Mouse (Mus musculus): Measurements from ENCODE around the gene A230050P20Rik. TPM values are rescaled to one million over a fixed set of nuclear protein-coding genes. Genes with fewer than 3 reads are reported as not detected.
A peak's percentile ranks its signal among the peaks of the same experiment; 100 is the strongest.

The A230050P20Rik gene
- polyA plus RNA-seq, 1 experiment, result 31.7 TPM

DNA sequence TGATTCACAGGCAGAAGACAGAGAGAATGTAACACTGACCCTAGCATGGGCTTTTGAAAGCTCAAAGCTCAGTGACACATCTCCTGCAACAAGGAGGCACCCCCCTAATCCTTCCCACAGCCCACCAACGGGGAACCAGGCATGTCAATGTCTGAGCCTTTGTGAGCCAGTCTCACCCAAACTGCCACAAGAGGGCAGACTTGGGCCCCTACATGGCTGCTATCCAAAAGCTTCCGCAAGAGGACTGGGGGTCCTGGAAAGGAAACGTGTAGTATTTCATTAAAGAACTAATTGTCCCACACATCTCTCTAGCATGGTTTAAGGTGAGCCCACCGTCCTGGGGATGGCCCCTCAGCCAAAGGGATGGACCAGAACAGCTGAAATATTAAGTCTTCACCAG, 6.6 kb upstream of the A230050P20Rik start:
- WGBS, result 7% methylated on average over 4 of the region's 4 CpGs
- no peak for DNase-seq
- Histone ChIP-seq H3K36me3 (ENCODE audit: control insufficient read depth, insufficient read depth, low read length) (no peaks in the 10 kb centered on the region), H3K27ac (ENCODE audit: insufficient read depth, low read depth, low read length) (no peak overlapping the region), H3K27me3 (replicated peaks; ENCODE audit: control insufficient read depth, insufficient read depth, low read length) (no peaks in the 10 kb centered on the region), H3K4me1 (ENCODE audit: control insufficient read depth, insufficient read depth, low read length) (no peaks in the 10 kb centered on the region), H3K4me3 (ENCODE audit: insufficient read depth, low read depth, low read length) (no peak overlapping the region)
- TF ChIP-seq CTCF (conservative IDR thresholded peaks at IDR 0.05; ENCODE audit: insufficient read depth, insufficient read length, low read depth, low read length) (peak; percentile 56), POLR2A (IDR thresholded peaks at IDR 0.05; ENCODE audit: low read depth, low read length) (no peak)

DNA sequence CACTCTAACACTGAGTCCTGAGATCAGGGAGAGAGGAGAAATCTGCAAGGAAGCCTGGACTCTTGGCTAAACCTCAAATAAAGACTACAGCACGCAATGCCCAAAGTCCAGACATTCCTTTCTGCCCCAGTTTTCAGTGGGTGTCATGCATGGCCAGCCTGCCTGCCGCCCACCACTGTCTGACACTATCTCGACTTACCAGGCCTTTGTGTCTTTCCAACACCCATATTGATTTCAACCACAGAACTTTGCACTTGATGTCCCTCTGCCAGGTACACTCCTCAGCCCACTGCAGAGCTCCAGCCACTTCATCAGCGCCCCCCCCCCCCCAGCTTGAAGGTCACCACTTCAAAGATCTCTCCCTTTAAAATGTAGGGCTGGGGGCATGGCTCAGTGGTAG, 6.2 kb upstream of the A230050P20Rik start:
- Histone ChIP-seq H3K27me3 (replicated peaks; ENCODE audit: control insufficient read depth, insufficient read depth, low read length) (no peaks in the 10 kb centered on the region), H3K4me3 (ENCODE audit: insufficient read depth, low read depth, low read length) (no peak overlapping the region), H3K4me1 (ENCODE audit: control insufficient read depth, insufficient read depth, low read length) (no peaks in the 10 kb centered on the region), H3K27ac (ENCODE audit: insufficient read depth, low read depth, low read length) (no peak overlapping the region), H3K36me3 (ENCODE audit: control insufficient read depth, insufficient read depth, low read length) (no peaks in the 10 kb centered on the region)
- TF ChIP-seq POLR2A (IDR thresholded peaks at IDR 0.05; ENCODE audit: low read depth, low read length) (no peak), CTCF (conservative IDR thresholded peaks at IDR 0.05; ENCODE audit: insufficient read depth, insufficient read length, low read depth, low read length) (no peak)
- DNase-seq, result no peak
- WGBS, result 36% methylated on average over 4 of the region's 4 CpGs

DNA sequence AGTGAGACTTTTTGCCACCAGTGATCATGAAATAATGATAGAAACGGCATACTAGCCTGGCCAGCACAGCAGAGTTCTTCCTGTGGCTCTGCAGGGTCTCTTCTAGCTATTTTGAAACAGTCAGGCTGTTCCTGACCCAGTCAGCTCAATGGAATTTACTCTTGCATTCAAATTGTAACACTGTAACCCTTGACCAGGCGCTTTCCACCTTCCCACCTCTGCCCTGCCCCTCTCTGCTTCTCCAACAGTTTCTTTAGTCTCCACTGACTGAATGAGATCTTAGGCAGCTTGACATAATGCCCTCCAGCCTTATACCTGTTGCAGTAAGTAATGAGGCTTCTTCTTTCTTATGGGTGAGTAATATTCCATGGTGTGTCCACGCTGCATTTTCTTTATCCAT, 1.6 kb upstream of the A230050P20Rik start:
- no peak for DNase-seq
- Histone ChIP-seq H3K27ac (ENCODE audit: insufficient read depth, low read depth, low read length) (no peak overlapping the region), H3K4me1 (ENCODE audit: control insufficient read depth, insufficient read depth, low read length) (no peaks in the 10 kb centered on the region), H3K36me3 (ENCODE audit: control insufficient read depth, insufficient read depth, low read length) (no peaks in the 10 kb centered on the region), H3K4me3 (ENCODE audit: insufficient read depth, low read depth, low read length) (no peak overlapping the region), H3K27me3 (replicated peaks; ENCODE audit: control insufficient read depth, insufficient read depth, low read length) (no peaks in the 10 kb centered on the region)
- whole genome bisulfite sequencing, result 51% methylated on average over 3 of the region's 3 CpGs
- TF ChIP-seq CTCF (conservative IDR thresholded peaks at IDR 0.05; ENCODE audit: insufficient read depth, insufficient read length, low read depth, low read length), result no peak
- TF ChIP-seq POLR2A (IDR thresholded peaks at IDR 0.05; ENCODE audit: low read depth, low read length), result no peak

DNA sequence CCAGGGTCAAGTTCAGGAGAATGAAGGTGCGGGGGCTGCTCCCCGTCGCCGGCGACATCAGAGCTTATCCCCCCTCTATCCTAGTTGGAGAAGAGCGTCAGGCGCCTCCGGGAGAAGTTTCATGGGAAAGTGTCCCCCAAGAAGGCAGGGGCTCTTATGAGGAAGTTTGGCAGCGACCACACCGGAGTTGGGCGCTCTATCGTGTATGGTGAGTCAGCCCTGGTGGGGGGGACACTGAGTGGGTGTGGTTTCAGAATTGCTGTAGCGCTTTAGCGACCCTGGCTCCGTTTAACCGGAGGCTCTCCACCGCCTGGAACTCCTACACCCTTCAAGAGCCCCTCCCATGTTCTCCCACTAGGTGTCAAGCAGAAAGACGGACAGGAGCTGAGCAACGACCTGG, 804 bp downstream of the A230050P20Rik start:
- Histone ChIP-seq H3K4me3 (ENCODE audit: insufficient read depth, low read depth, low read length) (peak overlapping the region; percentile 73), H3K27me3 (replicated peaks; ENCODE audit: control insufficient read depth, insufficient read depth, low read length) (no peaks in the 10 kb centered on the region), H3K4me1 (ENCODE audit: control insufficient read depth, insufficient read depth, low read length) (no peaks in the 10 kb centered on the region), H3K27ac (ENCODE audit: insufficient read depth, low read depth, low read length) (no peak overlapping the region), H3K36me3 (ENCODE audit: control insufficient read depth, insufficient read depth, low read length) (no peaks in the 10 kb centered on the region)
- WGBS, result 8% methylated on average over 19 of the region's 19 CpGs
- no peak for TF ChIP-seq POLR2A (IDR thresholded peaks at IDR 0.05; ENCODE audit: low read depth, low read length)
- TF ChIP-seq CTCF (conservative IDR thresholded peaks at IDR 0.05; ENCODE audit: insufficient read depth, insufficient read length, low read depth, low read length), result no peak
- no peak for DNase-seq

DNA sequence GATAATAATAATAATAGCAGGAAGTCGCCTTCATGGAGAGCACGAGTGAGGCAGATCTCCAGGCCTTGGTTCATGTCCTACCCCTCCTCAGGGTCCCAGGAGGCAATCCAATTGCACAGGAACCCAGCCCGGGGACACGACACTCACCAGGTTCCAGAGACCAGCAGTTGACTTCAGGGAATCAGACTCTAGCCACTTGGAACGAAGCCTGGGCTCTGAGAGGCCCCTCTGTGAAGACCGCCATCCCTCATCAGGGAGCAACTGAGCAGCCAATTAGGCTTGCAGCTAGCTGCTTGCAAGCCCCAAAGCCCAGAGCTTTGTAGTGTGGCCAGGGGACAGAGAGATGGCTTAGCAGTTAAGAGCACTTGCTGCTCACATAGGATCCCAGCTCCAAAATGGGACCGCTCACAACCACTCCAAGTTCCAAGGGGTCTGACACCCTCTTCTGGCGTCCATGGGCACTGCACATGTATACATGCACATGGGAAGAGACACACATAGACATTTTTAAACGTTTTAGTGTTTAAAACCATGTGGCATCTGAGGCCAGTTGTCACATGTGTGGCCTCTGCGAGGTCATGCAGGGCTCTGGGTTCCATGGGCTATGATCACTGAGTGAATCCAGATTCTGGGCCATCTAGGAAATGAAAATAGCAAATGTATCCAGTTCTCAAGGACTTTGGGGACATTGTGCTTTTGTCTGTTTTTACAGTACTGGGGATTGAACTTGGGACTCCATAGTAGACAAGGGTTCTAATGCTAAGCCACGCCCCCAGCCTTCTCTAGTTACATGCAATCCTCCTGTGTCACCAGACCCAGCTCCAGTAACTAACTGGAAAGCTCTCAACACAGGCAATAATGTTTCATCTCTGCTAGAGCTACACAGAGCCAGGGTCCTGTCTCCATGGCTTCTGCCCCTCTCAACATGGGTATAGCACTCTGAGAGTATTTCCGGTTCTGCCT, 2.0 kb downstream of the A230050P20Rik start:
- Histone ChIP-seq H3K27me3 (replicated peaks; ENCODE audit: control insufficient read depth, insufficient read depth, low read length) (no peaks in the 10 kb centered on the region), H3K4me3 (ENCODE audit: insufficient read depth, low read depth, low read length) (no peak overlapping the region), H3K27ac (ENCODE audit: insufficient read depth, low read depth, low read length) (no peak overlapping the region), H3K4me1 (ENCODE audit: control insufficient read depth, insufficient read depth, low read length) (no peaks in the 10 kb centered on the region), H3K36me3 (ENCODE audit: control insufficient read depth, insufficient read depth, low read length) (no peaks in the 10 kb centered on the region)
- TF ChIP-seq CTCF (conservative IDR thresholded peaks at IDR 0.05; ENCODE audit: insufficient read depth, insufficient read length, low read depth, low read length) (peak; percentile 21; the same call in 1 of the 2 replicates), POLR2A (IDR thresholded peaks at IDR 0.05; ENCODE audit: low read depth, low read length) (no peak)
- DNase-seq, result no peak
- 86% methylated on average over 12 of the region's 12 CpGs for WGBS

DNA sequence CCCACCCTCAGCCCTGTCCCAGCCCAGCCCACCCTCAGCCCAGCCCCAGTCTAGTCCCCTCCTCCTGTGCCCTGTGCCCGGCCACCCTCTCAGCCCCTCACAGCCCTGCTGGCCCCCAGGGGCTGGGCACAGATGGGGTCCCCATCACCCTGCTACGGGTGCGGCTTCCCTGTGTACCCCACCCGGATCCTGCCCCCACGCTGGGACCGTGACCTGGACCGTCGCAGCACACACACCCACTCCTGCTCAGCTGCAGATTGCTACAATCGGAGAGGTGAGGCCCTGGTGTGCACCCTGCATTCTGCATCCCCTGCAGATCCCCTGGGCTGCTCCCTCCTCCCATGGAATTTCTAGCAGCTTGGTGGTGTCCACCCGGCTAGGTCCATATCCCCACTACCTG, 4.5 kb downstream of the A230050P20Rik start:
- whole genome bisulfite sequencing, result 90% methylated on average over 10 of the region's 10 CpGs

DNA sequence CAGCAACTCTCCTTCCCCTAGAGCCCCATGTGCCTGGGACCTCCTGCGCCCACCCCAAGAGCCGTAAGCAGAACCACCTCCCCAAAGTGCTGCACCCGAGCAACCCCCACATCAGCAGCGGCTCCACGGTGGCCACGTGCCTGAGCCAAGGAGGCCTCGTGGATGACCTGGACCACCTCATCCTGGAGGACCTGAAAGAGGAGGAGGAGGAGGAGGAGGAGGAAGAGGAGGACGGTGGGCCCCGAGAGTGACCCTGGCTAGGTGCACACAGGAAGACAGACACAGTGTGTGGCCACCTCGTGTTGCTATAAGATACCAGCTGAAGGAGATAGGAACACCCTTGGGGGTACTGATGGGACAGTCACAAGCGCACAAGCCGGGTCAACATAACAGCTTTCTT, 5.1 kb downstream of the A230050P20Rik start:
- Histone ChIP-seq H3K27me3 (replicated peaks; ENCODE audit: control insufficient read depth, insufficient read depth, low read length) (no peaks in the 10 kb centered on the region), H3K27ac (ENCODE audit: insufficient read depth, low read depth, low read length) (no peak overlapping the region), H3K4me1 (ENCODE audit: control insufficient read depth, insufficient read depth, low read length) (no peaks in the 10 kb centered on the region), H3K36me3 (ENCODE audit: control insufficient read depth, insufficient read depth, low read length) (no peaks in the 10 kb centered on the region), H3K4me3 (ENCODE audit: insufficient read depth, low read depth, low read length) (no peak overlapping the region)
- 85% methylated on average over 12 of the region's 12 CpGs for WGBS
- DNase-seq, result no peak
- TF ChIP-seq POLR2A (IDR thresholded peaks at IDR 0.05; ENCODE audit: low read depth, low read length), result no peak
- TF ChIP-seq CTCF (conservative IDR thresholded peaks at IDR 0.05; ENCODE audit: insufficient read depth, insufficient read length, low read depth, low read length), result no peak

More for the DNA sequence above, 4.5 kb downstream of the A230050P20Rik start:
- Histone ChIP-seq H3K4me1 (ENCODE audit: control insufficient read depth, insufficient read depth, low read length) (no peaks in the 10 kb centered on the region), H3K27ac (ENCODE audit: insufficient read depth, low read depth, low read length) (no peak overlapping the region), H3K27me3 (replicated peaks; ENCODE audit: control insufficient read depth, insufficient read depth, low read length) (no peaks in the 10 kb centered on the region), H3K4me3 (ENCODE audit: insufficient read depth, low read depth, low read length) (no peak overlapping the region), H3K36me3 (ENCODE audit: control insufficient read depth, insufficient read depth, low read length) (no peaks in the 10 kb centered on the region)
- TF ChIP-seq CTCF (conservative IDR thresholded peaks at IDR 0.05; ENCODE audit: insufficient read depth, insufficient read length, low read depth, low read length) (no peak), POLR2A (IDR thresholded peaks at IDR 0.05; ENCODE audit: low read depth, low read length) (no peak)
- no peak for DNase-seq
